Mouse (Mus musculus) kidney, adult 2 months (tissue): Measurements from ENCODE around the gene Rbm15.

ENCODE experiments used
- CTCF ChIP-seq: fragments of 200-500 bp; conservative IDR thresholded peaks from 2 replicates; pipeline ENCODE4 v1.5.1; 2011; ENCODE audit warnings: low read depth, mild to moderate bottlenecking, control low read depth, low read length, moderate library complexity, mixed read lengths; ENCODE audit not compliant: insufficient read depth, insufficient read length
- POLR2A ChIP-seq: fragments of 200-500 bp; IDR thresholded peaks from one replicate; pipeline ENCODE4 v1.6.1; 2011; ENCODE audit warnings: low read depth, low read length, control low read depth

GRCm38 (mm10) chr3:107332127-107332959 is 1.1 kb downstream of the Rbm15 start:
- TF ChIP-seq CTCF: no peak
- no peak for TF ChIP-seq POLR2A
